Mouse (Mus musculus) urinary bladder, postnatal 4 days (tissue): ENCODE data around the gene 4921524J17Rik.

Experiments
- DNase-seq, 2 experiments: peaks; one replicate each; pipeline ENCODE4 v3.0.0; 2021 to 2022; ENCODE audit warnings: low spot score in 2 of 2

4921524J17Rik gene

GRCm38 (mm10) chr8:85380824-85381209 is 51.8 kb downstream of the 4921524J17Rik start:
- peak in 1 of 2 experiments; percentile 35 for DNase-seq

DNA sequence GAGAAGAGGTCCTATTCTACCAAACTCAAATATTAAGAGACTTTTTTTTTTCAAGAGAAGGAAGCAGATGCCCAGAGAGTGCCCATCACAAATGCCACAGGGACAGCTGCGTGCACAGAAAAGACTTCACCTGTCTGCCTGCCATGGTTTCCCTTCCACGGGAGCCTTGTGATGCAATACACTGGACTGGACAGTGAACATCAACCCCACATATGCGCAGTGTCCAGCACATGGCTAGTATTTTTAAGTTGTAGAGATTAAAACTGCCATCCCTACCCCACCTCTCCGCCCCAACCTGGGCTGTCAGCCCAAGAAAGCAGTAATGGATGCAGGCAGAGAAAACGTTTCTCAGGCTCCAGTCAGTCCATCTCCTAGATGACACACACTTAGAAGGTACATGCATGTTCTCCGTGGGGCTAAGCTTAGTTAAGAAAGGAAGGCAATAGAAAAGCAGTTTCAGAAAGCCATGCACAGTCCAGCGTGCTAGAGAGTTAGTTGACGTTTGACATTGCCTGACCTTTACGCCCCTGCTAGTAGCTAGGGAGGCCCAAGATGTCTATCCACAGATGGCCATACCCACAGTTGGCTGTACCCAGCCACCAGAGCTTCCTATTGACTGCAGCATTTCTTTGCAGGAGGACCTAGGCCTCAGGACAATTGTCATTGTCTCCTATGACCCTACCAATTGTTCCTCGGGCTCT is 52.4 kb downstream of the 4921524J17Rik start:
- DNase-seq, result no peak

DNA sequence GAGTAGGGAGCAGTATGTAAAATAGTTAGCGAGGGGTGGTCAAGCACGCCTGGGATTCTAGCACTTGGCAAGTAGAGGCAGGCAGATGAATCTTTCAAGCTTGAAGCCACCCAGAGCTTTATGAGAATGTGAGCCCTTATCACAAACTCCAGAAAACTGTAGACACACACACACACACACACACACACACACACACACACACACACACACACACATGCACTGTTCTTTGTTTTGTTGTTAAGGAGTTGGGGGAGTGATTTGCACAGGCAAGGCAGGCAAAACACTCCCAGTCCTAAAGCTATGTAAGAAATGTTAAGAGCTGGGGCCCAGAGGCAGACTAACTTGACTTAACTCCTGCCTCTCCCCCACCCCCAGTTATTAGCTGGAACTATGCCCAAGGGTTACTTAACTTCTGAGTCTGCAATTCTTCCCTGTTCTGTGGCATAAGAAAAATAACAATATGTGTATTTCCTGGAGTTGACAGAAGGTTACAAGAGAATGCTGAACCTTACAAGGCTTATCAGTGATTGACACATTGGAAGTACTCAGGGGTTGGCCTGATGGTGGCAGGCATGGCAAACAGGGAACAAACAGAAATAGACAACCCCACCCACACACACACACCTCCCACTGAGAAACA is 53.4 kb downstream of the 4921524J17Rik start:
- peak in 1 of 2 experiments; percentile 57 for DNase-seq

DNA sequence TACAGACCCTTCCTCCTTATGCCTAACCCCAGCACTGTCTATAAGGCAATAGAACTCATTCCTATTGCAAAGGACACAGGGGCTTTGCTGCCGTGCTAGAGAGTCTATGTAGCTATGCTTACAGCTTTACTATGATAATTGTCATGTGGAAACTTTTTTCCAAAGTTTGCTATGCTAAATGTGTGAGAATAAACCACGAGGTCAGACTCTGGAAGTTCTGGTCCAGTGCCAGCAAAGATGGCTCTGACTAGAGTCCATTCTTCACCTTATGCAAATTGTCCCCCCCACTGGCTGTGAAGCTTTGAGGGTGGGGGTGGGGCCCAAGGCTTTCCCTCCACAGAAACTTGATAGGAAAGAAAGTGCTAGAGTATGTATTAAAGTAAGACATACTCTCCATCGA is 56.1 kb downstream of the 4921524J17Rik start:
- DNase-seq, result no peak

GRCm38 (mm10) chr8:85374286-85374685 is 58.3 kb downstream of the 4921524J17Rik start:
- DNase-seq, result no peak

- DNase-seq, result no peak
Measured at GRCm38 (mm10) chr8:85373435-85374039, 59.1 kb downstream of the 4921524J17Rik start.

DNA sequence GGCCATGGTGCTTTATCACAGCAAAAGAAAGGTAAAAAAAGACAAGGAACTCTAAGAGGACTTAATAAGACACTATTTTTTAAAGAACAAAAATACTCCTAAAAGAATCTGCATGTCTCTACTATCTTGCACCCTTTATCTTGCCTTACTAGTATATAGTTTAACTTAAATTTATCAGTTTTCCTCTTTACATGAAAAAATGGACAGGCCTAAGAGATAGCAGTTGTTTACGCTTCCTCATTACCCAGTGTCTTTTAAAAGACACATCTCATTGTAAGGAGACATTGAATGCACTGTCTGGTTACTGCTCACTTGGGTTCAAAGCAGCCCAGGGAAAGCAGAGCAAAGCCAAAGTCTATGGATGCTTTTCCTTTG is 60.2 kb downstream of the 4921524J17Rik start:
- no peak for DNase-seq

GRCm38 (mm10) chr8:85371736-85372464 is 60.7 kb downstream of the 4921524J17Rik start:
- DNase-seq, result no peak

- no peak for DNase-seq
Measured at GRCm38 (mm10) chr8:85365176-85365575, 67.5 kb downstream of the 4921524J17Rik start.

DNA sequence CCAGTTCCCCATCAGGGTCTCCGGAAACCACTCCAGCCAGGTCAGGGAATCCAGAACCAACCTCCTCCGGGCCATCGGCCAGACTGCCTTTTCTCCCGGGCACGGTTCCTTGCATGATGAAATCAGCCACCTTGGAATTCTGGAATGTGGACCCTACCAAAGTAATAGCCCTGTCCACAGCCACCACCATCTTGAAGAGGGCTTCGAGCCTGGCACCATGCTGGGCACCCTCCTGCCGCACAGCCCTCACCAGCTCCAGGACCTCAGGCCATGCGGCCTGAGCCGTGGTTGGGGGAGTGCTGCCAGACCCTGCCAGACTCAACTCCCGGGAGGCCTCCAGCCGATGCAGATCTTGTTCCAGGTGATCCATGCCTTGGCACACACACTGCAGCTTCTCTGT is 68.0 kb downstream of the 4921524J17Rik start:
- DNase-seq, result no peak

DNA sequence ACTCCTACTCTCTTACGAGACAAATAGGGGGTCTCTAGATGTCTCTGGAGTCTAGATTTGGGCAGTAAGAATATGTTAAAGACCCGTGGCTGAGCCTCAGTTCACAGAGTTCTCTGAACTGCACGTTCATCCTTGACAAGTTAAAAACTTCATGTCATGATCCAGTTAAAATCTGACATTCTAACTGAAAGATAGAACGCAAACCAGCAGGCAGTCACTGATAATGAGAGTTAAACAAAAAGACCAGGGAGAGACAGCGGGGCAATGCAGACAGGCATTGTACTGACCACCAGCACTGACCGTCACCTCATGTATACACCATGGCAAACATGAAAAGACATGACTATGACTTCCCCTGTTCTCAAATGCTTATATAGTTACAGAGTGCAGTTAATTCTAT is 69.2 kb downstream of the 4921524J17Rik start:
- no peak for DNase-seq

GRCm38 (mm10) chr8:85362211-85362610 is 70.4 kb downstream of the 4921524J17Rik start:
- no peak for DNase-seq
